Mouse (Mus musculus) skeletal muscle tissue, adult 2 months (tissue): ENCODE data around the gene Csrnp1.

Experiments
- DNase-seq: peaks from one replicate; pipeline ENCODE4 v3.0.0-alpha.2; 2012; ENCODE audit warnings: low read depth, low spot score

Gene Csrnp1

GRCm38 (mm10) chr9:119978151-119978810, 6.2 kb downstream of the Csrnp1 start:
- DNase-seq, result no peak

GRCm38 (mm10) chr9:119977557-119978060, 6.8 kb downstream of the Csrnp1 start:
- DNase-seq, result no peak

GRCm38 (mm10) chr9:119976704-119977556, 7.5 kb downstream of the Csrnp1 start:
- no peak for DNase-seq

- no peak for DNase-seq
These were observed 9.2 kb downstream of the Csrnp1 start for GRCm38 (mm10) chr9:119975286-119975685.

- no peak for DNase-seq
These were observed 9.8 kb downstream of the Csrnp1 start for GRCm38 (mm10) chr9:119974609-119975008.

- no peak for DNase-seq
These were observed 10.5 kb downstream of the Csrnp1 start for GRCm38 (mm10) chr9:119973869-119974520.

- DNase-seq, result no peak
These were observed 11.2 kb downstream of the Csrnp1 start for GRCm38 (mm10) chr9:119973281-119973680.

- peak; percentile 54 for DNase-seq
These were observed 11.9 kb downstream of the Csrnp1 start for GRCm38 (mm10) chr9:119972582-119972981.

- DNase-seq, result no peak
These were observed 12.3 kb downstream of the Csrnp1 start for GRCm38 (mm10) chr9:119972166-119972565.

GRCm38 (mm10) chr9:119970763-119971656, 13.4 kb downstream of the Csrnp1 start:
- no peak for DNase-seq

- no peak for DNase-seq
These were observed 14.2 kb downstream of the Csrnp1 start for GRCm38 (mm10) chr9:119970221-119970620.

GRCm38 (mm10) chr9:119969811-119970210, 14.6 kb downstream of the Csrnp1 start:
- no peak for DNase-seq

GRCm38 (mm10) chr9:119966221-119966910, 18.1 kb downstream of the Csrnp1 start:
- DNase-seq, result no peak

GRCm38 (mm10) chr9:119965186-119965585, 19.3 kb downstream of the Csrnp1 start:
- no peak for DNase-seq

GRCm38 (mm10) chr9:119964206-119964605, 20.3 kb downstream of the Csrnp1 start:
- DNase-seq, result no peak

- peak; percentile 47 for DNase-seq
These were observed 21.3 kb downstream of the Csrnp1 start for GRCm38 (mm10) chr9:119962987-119963667.

- no peak for DNase-seq
These were observed 22.2 kb downstream of the Csrnp1 start for GRCm38 (mm10) chr9:119962216-119962615.

- DNase-seq, result no peak
These were observed 25.6 kb downstream of the Csrnp1 start for GRCm38 (mm10) chr9:119958835-119959234.

GRCm38 (mm10) chr9:119951388-119951787, 33.1 kb downstream of the Csrnp1 start:
- no peak for DNase-seq

- no peak for DNase-seq
These were observed 34.0 kb downstream of the Csrnp1 start for GRCm38 (mm10) chr9:119950434-119950833.
